Mouse (Mus musculus) megakaryocyte progenitor cell, adult 5-6 weeks (primary cell): ENCODE data around the gene Rnf144a. TPM values are rescaled to one million over a fixed set of nuclear protein-coding genes. Genes with fewer than 3 reads are reported as not detected.

ENCODE experiments used
- ATAC-seq: replicated peaks from 2 replicates; pipeline ENCODE4 v1.8.0; 2016; ENCODE audit warnings: mild to moderate bottlenecking, moderate TSS enrichment, inconsistent platforms; ENCODE audit not compliant: poor library complexity
- total RNA-seq, 2 experiments: library from RNA; stranded (forward) in 1 of 2; stranded (reverse) in 1 of 2; fragments of 157-497, 149-512 nt in 1 of 2; fragments of 200-1000 nt in 1 of 2; gene quantifications; 2 replicates each; pipeline versions ENCODE4 v1.2.3 to v1.2.4; 2015 to 2017

Gene Rnf144a
- total RNA-seq, 2 experiments from 2014 or later = 15.1 to 17.4 TPM

DNA sequence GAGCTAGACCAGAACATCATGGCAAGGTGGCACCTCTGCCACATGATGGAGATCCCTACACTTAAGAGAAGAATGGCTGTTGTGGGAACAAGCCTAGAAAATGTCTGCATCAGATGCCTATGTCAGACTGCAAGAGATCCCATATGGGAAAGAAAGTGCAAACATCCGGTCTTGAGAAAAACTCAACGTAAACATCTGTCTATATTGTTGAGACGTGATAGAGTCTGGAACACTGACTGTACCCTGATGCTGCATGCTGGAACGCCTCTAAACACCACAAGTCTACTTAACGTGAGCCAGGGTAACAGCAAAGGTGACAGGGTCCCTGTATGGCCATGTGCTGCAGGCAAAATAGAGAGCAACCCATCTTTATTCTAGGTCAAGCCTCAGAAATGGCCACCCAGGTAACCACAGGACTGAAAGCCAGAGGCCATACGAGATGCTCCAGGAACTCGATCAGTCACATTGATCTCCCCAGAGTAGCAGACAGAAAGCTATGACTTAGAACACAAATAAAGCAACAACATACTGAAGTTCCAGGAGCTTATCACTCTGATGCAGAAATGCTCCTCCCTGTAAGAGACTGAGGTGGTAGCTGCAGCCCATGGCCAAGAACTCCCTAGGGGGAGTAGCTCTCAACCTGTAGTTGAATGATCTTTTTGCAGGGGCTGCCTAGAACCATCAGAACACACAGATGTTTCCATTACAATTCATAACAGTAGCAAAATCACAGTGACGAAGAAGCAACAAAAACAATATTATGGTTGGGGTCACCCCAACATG, 38.3 kb downstream of the Rnf144a start:
- peak; percentile 78 for ATAC-seq

DNA sequence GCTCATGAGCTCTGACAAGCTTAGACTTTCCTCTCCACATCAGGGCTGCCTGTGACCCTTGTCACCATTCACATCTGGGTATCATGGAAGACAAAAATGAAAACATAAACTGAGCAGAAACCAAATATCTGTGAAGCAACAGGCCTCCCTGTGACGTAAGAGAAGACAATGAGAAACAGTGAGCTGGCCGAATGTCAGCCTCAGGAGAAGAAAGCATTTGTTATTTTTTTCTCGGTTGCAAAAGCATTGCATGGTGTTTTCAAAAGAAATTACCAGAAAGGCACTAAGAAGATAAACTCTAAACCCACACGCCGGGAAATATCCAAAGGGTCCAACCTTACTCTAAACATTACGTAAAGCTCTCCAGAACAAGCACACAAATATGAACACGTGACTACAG, 41.3 kb downstream of the Rnf144a start:
- no peak for ATAC-seq

DNA sequence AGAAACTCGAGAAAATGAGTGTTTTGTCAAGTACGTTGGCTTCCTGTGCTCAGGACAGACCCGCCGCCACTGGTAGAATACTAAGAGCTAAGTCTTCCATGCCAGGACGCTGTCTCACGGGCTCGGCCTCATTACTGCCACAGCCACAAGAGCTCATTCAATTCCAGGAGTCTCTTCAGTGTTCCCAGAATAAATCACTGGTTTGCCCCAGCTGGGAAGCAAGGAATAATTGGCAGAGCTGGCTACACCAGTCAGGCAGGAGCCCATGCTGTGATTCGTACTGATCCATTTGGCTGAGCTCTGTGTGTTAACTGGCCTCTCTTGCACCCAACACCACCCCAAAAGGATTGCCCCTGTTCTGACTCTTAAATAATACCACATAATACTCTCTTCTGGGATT, 45.0 kb downstream of the Rnf144a start:
- no peak for ATAC-seq

DNA sequence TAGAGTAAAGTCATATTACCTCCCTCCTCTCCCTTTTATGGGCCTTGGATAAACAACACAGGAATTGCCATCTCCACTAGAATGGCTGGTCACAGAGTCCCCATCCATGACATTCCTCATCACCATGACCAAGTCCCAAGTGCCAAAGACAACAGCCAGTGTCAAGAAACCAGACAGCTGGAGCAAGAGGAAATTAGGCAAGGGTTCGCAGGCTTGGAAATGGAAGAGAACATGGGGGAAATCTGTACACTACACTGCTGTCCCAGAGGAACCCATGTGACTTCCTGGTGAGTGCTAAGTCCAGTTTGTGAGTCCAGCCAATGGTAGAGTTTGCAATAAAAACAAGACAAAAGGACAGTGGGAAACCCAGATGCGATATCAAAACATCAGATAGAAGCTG, 47.7 kb downstream of the Rnf144a start:
- no peak for ATAC-seq

DNA sequence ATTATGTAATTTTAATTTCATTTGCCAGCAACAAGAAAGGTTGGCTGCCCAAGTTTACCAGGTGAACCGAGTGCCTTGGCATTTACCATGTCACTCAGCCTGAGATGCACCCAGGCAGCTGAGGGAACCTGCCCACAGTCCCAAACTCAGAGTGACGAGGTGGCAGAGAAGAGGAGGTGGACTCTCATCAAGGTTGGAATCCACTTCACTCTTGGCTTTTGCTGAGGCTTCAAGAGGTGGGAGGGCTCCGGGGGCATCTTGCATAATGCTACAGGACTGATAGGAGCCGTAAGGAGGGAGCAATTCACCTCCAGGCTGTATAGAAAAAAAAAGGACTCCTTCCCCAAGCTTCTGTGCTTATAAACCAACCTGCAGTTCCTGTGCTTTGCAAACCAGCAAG, 48.7 kb downstream of the Rnf144a start:
- no peak for ATAC-seq

DNA sequence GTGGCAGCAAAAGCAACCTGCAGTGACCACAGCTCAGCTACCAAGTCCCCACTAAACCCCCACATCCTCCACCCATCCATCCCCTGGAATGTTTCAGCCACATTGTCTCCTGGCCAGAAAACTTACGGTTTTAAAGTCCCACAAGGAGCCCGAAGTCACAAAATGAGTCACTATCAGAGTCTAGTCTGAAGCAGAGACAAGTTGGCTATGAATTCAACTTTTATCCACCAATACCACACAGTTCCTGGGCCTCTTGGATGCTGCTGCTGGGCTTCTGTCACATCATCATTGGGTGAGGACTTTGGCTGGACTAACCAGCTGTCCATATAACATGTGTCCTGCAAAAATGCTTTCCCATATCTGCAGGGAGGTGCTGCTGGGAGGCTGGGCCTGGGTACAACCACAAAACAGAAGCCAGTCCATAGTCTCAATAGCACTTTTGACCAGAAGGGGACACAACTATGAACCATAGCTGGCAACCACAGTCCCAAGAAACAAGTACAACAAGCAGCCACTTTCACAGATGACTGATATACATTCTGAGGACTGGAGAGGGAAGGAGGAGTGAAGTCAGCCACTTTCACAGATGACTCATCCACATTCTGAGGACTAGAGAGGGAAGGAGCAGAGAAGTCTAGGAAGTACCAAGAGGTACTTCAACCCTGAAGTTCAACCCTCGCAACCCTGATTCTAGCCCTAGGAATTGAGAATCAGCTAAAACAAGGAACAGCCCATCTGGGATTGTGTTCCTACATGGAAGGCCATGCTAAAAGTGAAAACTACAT, 49.3 kb downstream of the Rnf144a start:
- ATAC-seq = no peak

DNA sequence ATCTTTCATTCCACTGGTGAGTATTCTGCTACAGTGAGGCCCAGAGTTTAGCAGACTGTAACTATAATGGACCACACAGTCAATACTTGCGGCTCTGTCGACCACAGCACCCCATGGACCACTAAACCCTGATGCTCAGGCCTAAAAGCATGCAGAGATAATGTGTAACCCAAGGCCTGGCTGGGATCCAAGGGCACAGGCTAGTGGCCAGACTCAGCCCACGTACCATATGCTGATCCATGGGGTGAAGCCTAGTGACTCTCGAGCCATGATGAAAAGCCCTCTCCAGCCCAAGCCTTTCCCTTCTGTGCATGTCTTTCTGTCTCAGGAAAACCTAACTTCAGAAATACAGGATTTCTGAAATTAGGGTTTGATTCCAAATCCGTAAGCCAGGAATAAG, 50.2 kb downstream of the Rnf144a start:
- ATAC-seq = no peak

DNA sequence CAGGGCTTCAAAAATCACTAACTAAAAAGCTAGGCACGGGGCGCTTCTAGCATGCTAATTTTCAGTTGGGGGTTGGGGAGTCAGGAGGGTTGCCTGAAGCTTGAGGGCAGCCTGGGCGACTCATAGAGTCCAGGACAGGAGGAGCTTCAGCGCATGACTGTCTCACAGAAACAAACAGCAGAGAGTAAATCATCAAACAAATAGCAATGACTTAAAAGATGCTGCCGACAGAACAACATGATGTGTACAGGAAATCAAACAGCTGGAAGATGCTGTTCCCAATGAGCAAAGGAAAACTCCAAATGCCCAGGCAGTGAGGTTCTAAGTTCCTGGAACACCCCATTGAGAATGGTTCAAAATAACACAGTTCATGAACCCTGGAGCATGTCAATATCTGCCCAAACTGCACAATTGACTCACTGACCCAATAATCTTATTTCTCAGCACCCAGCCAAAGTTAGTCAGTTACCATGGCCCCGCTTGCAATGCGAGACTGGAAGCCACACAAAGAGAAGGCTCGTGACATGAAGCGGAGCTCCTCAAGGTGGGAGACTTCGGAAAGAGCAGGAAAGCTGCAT, 54.0 kb downstream of the Rnf144a start:
- no peak for ATAC-seq

DNA sequence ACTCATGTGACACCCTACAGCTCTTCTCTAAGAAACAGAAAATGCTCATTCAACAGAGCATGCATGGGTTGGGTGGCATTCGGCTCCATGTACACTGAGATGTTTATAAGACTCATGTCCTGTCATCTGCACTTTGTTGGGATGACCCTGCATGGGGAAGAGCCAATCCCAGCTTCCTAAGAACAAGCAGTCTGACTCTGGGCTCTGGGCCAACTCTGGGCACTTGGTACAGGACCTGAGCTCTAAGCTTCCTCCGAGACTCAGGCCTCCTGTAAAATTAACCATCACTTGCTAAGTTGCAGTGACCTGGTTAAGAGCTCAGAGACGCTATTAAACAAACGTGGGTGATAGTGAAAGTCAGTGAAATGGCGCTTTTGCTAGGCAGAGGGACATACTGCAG, 55.2 kb downstream of the Rnf144a start:
- no peak for ATAC-seq

DNA sequence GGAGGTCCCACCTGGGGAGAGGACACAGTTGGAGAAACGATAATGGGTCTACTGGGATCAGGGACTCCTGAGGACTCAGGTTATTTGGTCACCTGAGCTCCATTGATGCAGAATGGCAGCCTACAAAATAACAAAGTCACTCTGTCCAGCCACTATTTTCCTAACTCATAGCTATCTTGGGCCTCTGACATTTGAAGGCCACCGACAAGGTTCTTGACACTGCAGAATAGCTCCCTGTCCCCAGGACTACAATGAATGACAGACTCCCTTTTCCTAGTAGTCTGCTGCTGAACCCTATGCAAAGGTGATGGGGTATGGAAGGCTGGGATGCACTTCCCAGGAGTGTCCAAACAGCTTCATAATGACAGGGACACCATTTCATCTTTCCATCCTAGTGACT, 55.8 kb downstream of the Rnf144a start:
- ATAC-seq = no peak

DNA sequence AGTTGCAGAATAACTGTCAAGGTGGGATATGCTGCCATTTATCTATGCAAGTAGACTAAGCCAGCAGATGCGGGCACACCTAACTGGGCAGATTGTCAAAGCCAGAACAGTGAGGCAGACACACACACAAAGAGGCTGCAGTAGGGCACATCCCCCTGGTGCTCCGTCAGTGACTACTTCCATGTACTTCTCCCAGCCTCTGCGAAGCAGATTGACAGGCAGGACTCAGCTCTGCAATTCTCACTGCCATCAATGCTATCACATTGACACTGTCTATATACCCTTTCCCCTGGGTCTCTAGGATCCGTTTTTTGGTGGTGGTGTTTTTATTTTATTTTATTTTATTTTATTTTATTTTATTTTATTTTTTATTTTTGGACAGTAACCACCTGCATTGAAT, 57.8 kb downstream of the Rnf144a start:
- ATAC-seq = no peak

DNA sequence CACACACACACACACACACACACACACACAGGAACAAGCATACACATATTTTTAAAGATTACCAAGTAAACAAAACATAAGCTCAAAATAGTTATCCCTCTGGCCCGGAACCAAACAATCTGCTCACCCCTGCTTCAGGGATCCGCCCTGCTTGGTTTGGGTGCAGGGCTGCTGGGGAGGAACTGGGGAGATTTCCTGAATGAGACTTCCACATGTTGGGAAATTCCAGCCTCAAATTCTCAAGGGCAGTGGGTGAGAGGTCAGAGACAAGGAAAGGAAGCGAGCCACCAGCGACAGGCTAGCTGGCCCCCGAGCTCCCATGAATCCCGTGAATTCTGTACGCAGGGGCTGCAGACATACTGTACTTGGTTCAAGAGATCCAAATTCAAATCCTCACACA, 58.9 kb downstream of the Rnf144a start:
- ATAC-seq = no peak

DNA sequence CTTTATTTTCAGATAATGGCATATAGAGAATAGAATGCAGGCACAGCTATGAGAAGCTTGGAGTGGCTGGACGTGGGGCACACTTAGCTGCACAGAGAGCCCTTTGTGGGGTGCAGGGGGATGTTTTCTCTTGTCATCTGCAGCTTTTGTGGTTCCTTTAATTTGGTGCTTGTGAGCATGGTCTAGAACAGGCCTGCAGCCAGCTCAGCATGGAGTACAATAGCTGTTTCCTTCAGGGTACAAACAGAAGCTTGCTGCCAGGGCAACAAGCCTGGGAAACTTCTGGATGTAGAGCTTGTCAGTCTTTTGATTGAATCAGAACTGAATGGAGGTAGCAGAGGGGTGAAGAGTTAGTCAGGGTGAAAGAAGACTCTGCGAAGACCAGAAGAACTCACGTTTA, 63.7 kb downstream of the Rnf144a start:
- no peak for ATAC-seq

DNA sequence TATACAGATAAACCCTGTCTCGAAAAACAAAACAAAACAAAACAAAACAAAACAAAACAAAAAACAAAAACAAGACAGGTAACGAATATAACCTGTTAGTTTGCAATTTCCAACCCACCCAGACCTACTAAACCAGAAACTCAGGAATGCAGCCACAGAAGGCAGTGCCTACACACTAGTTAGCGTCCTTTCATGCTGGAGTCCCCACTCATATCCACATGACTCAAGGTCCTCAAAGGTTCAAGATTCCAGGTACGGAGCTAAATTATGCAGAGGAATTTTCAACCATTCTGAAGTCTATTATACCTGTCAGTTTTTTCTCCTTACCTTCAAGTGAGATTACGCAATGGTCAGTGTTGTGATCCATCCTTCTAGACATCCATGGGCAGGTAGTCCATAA, 70.6 kb downstream of the Rnf144a start:
- ATAC-seq = no peak

DNA sequence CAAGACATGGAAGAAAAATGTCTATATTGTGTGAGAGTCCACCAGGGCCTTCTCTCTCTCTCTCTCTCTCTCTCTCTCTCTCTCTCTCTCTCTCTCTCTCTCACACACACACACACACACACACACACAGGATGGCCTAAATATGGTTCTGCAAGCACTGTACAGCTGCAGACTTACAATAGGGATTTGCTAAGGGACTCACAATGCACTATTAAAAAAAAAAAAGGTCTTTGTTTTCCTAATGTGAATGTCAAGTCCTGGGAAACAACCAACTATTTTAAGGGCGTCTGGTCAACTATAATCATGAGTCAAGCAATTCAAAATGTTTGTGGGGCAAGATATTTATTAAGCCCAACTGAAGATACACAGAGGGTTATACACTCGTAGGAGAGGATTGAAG, 71.9 kb downstream of the Rnf144a start:
- no peak for ATAC-seq

DNA sequence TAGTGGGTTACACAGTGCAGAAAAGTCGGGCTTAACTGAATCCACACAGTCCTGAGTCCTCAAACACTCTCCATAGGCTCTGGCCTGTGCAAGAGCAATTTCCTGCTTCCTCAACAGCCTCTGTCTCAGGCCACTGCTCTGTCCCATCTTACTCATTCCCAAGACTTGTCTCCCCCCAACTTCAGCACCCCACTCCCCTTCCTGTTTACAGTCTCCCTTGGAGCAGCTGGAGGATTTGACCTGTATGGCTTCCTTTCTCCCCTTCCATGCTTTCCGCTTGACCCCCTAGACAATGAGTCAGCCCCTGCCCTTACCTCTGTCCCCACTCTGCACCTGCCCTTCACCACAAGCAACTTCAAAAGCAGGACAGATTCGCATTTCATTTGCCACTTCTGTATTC, 72.4 kb downstream of the Rnf144a start:
- no peak for ATAC-seq

DNA sequence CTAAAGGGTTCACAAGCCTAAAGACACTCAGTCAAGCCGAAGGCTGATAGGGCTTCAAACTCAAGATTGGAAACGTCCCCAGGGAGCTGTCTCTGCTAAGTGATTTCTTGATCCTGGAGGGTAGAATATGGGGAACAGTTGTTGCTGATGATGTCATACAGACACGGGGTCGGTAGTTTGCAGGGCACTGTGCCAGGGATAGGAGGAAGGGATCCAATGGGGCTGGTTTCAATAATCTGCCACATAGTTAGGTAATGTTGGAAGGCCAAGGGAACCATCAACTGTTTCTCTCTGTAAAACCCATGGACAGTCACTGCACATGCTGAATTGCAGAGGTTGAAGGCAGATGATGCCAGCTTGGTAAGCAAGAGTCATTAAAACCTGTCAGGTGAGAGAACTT, 73.0 kb downstream of the Rnf144a start:
- 0 out of 2 replicates have a peak, but pooled peaks have one; percentile 11 for ATAC-seq

DNA sequence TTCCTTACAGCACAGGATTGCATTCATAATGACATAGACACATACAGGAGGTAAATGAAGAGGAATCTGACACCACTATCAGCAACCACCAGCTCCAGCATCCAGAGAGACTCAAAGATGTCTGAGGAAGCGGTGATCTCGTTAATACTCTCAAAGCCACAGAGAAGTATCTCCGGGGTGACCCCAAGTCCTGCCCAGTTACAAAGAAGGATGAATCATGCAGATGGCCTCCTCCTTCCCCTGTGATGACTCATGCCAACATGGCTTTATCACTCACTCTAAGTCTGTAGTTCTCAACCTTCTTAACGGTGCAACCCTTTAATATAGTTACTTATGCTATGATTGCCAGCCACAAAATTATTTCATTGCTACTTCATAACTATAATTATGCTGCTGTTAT, 74.4 kb downstream of the Rnf144a start:
- ATAC-seq = 0 out of 2 replicates have a peak, but pooled peaks have one; percentile 11

DNA sequence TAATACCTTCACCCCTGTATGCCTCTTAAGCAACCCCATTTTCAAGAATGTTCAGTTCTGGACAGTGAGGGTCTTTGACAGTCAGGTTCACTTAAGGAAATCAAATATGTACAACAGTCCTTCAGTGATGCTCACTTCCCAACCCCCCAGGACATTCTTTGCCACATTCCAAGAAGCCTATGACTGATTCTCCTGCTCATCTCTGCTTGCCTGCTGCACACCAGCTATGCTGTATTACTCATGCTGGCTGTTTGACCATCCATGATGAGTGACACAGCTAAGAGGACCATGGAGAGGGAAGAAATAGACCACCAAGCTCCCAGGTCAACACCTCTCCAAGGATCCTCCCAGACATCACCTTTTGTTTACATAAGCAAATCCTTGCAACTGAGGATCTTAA, 75.2 kb downstream of the Rnf144a start:
- ATAC-seq = no peak

DNA sequence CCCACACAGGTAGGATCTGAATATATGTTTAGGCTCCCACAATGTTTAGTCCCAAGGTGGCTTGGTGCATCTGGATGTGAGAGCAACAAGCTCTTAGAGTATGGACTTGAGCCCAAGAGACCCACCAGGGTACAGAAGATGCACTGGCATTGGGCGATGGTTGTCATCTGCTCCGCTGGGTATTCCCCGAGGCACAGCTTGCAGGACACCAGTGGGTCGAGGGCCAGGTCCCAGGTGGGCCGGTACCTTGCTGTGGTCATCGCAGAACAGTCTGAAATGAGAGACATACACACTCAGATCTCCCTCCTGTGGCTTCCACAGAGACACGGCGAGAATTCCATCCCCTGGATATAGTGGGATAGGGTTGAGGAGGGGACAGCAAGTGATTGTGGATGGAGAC, 75.9 kb downstream of the Rnf144a start:
- no peak for ATAC-seq

DNA sequence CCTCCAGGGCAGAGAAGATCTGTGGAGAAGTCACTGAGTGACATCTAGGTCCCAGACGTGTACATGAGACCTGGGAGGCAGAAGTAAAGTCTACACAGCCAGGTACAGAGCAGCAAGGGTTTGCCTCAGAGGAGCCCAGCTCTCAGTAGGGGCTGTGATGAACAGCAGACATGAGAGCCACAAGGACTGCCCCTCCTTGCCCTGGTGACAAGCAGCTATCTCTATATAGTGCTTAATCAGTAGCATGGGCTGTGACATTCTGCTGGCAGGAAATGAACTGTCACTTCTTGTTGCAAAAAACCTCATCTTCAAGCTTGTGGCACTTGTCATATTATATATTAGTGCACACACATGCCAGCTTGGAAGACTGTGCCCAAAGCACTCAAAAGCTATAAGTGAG, 81.4 kb downstream of the Rnf144a start:
- peak; percentile 57 for ATAC-seq

DNA sequence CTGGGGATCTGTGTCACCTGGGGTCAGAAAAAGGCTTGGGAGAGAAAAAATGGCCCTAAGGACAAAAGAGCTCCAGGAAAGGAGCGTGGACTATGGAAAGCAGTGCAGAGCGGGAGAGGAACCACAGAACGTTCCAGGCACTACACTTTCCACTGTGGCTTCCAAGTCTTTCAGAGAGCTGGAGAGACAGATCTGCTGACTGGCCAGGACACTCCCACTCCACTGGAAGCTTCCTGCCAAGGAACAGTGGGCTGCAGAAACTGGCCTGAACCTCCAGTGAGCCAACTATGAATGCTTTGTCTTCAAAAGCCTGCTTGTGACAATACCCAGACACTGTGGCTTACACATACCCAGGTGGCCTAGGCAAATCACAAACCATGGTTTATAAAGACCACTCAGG, 84.0 kb downstream of the Rnf144a start:
- ATAC-seq = no peak
